Mouse (Mus musculus): ENCODE measurements around the gene Srgap1. TPM values are rescaled to one million over a fixed set of nuclear protein-coding genes. Genes with fewer than 3 reads are reported as not detected.

The Srgap1 gene
- polyA plus RNA-seq, 1 experiment from 2014 or later = 24.6 TPM

DNA sequence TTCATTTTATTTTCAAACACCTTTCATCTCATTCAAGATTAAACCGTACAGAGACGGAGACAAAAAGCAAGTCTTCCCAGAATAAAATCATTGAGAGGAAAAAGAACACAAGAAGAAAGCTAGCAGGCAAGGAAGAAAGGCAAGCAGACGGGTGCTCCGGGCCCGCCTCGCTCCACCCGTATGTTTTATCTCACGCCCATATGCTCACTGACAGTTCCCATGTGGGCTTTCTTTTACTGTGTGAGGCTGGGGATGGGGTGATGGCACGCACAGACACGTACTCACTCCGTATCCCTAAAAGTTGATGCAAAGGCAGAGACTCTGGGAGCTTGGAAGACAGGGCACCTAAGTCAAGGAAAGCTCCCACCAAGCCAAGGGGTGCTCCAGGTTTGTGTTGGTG is 90.6 kb downstream of the Srgap1 start:
- Histone ChIP-seq H3K9me3 (replicated peaks) (no peaks in the 10 kb centered on the region), H3K4me2 (no peak overlapping the region), H3K4me3 (no peak overlapping the region), H3K27ac (peak overlapping the region; percentile 48; the same call in 1 of the 2 replicates), H3K9ac (no peak overlapping the region), H3K27me3 (no peaks in the 10 kb centered on the region), H3K36me3 (ENCODE audit: poor library complexity, severe bottlenecking) (no peaks in the 10 kb centered on the region), H3K4me1 (peaks cover 13% of the 10 kb centered on the region; the same call in 1 of the 2 replicates)
- WGBS = 79% methylated on average over 11 of the region's 11 CpGs
- peak; percentile 87 for ATAC-seq

DNA sequence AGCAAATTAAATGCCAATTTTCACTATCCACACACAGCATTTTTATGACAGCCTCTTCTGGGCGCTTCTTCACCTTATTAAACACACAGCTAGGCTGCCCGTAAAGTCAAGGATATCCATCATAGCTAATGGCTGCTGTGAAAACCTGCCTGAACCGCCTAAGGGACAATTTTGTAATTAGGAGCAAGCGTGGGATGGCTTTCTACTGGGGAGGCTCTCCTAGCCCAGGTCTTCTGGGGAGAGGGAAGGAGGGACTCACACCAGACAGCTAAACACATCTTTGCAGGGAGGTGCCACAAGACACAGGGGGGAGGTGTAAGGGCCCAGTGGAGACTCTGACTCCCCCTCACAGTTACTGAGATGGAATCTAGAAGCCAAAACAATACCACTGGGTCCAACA is 91.4 kb downstream of the Srgap1 start:
- Histone ChIP-seq H3K27me3 (no peaks in the 10 kb centered on the region), H3K4me1 (peaks cover 13% of the 10 kb centered on the region; the same call in 1 of the 2 replicates), H3K4me2 (no peak overlapping the region), H3K4me3 (no peak overlapping the region), H3K9me3 (replicated peaks) (no peaks in the 10 kb centered on the region), H3K36me3 (ENCODE audit: poor library complexity, severe bottlenecking) (no peaks in the 10 kb centered on the region), H3K27ac (peak overlapping the region; percentile 21; the same call in 1 of the 2 replicates), H3K9ac (no peak overlapping the region)
- WGBS = 74% methylated on average over 4 of the region's 4 CpGs
- ATAC-seq = no peak

GRCm38 (mm10) chr10:121954877-121955276 is 92.2 kb downstream of the Srgap1 start:
- WGBS = 83% methylated on average over 6 of the region's 6 CpGs
- H3K9ac ChIP-seq = no peak overlapping the region
- H3K27ac ChIP-seq = no peak overlapping the region
- no peaks in the 10 kb centered on the region for H3K9me3 ChIP-seq (replicated peaks)
- no peak overlapping the region for H3K4me3 ChIP-seq
- no peaks in the 10 kb centered on the region for H3K27me3 ChIP-seq
- no peak overlapping the region for H3K4me2 ChIP-seq
- peaks cover 13% of the 10 kb centered on the region; the same call in 1 of the 2 replicates for H3K4me1 ChIP-seq
- H3K36me3 ChIP-seq (ENCODE audit: poor library complexity, severe bottlenecking) = no peaks in the 10 kb centered on the region
- ATAC-seq = no peak

GRCm38 (mm10) chr10:121953041-121953440 is 94.1 kb downstream of the Srgap1 start:
- no peak for ATAC-seq
- Histone ChIP-seq H3K27me3 (no peaks in the 10 kb centered on the region), H3K9ac (no peak overlapping the region), H3K4me3 (no peak overlapping the region), H3K36me3 (ENCODE audit: poor library complexity, severe bottlenecking) (no peaks in the 10 kb centered on the region), H3K9me3 (replicated peaks) (no peaks in the 10 kb centered on the region), H3K4me1 (peaks cover 13% of the 10 kb centered on the region; the same call in 1 of the 2 replicates), H3K27ac (no peak overlapping the region), H3K4me2 (no peak overlapping the region)
- 91% methylated on average over 5 of the region's 5 CpGs for WGBS

GRCm38 (mm10) chr10:121946173-121946572 is 100.9 kb downstream of the Srgap1 start:
- Histone ChIP-seq H3K27me3 (no peaks in the 10 kb centered on the region), H3K9me3 (replicated peaks) (no peaks in the 10 kb centered on the region), H3K4me3 (no peak overlapping the region), H3K9ac (no peak overlapping the region), H3K4me1 (no peaks in the 10 kb centered on the region), H3K27ac (no peak overlapping the region), H3K4me2 (no peak overlapping the region), H3K36me3 (ENCODE audit: poor library complexity, severe bottlenecking) (no peaks in the 10 kb centered on the region)
- WGBS = 67% methylated on average over 8 of the region's 8 CpGs
- peak; percentile 78 for ATAC-seq

- Histone ChIP-seq H3K9me3 (replicated peaks) (no peaks in the 10 kb centered on the region), H3K4me3 (no peak overlapping the region), H3K4me1 (no peaks in the 10 kb centered on the region), H3K9ac (no peak overlapping the region), H3K27me3 (no peaks in the 10 kb centered on the region), H3K27ac (no peak overlapping the region), H3K36me3 (ENCODE audit: poor library complexity, severe bottlenecking) (no peaks in the 10 kb centered on the region), H3K4me2 (no peak overlapping the region)
- 85% methylated on average over 14 of the region's 14 CpGs for WGBS
- no peak for ATAC-seq
Measured at GRCm38 (mm10) chr10:121931909-121932308, 115.2 kb downstream of the Srgap1 start.

- 0 out of 2 replicates have a peak, but pooled peaks have one; percentile 38 for ATAC-seq
- 0 out of 2 replicates have a peak, but pooled peaks cover 4% of the 10 kb centered on the region for H3K36me3 ChIP-seq (ENCODE audit: poor library complexity, severe bottlenecking)
- 66% methylated on average over 3 of the region's 3 CpGs for WGBS
Measured at GRCm38 (mm10) chr10:121926094-121926493, 121.0 kb downstream of the Srgap1 start.

DNA sequence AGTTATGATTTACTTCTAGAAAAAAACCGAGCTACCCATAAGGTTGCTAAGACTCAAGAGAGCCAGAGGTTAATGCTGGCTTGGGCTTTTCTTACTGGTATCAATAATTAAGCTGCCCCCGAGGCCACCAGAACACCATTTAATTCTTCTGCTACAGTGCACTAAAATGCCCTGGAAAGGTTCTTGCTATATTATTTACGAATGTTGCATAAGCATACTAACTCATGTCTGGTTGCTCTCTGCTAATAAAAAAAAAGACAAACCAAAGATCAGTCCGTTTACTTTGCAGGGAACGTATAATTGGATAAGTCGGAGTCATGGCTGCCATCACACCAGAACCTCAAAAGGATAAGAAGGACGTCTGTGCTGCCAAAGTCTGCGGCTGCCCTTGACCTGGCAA is 128.1 kb downstream of the Srgap1 start:
- H3K27me3 ChIP-seq = no peaks in the 10 kb centered on the region
- no peak overlapping the region for H3K27ac ChIP-seq
- 0 out of 2 replicates have a peak, but pooled peaks cover 4% of the 10 kb centered on the region for H3K36me3 ChIP-seq (ENCODE audit: poor library complexity, severe bottlenecking)
- ATAC-seq = no peak
- H3K9me3 ChIP-seq (replicated peaks) = no peaks in the 10 kb centered on the region
- no peak overlapping the region for H3K4me2 ChIP-seq
- H3K4me3 ChIP-seq = no peak overlapping the region
- H3K4me1 ChIP-seq = peaks cover 11% of the 10 kb centered on the region
- H3K9ac ChIP-seq = no peak overlapping the region
- WGBS = 33% methylated on average over 8 of the region's 8 CpGs

More at GRCm38 (mm10) chr10:121926094-121926493, 121.0 kb downstream of the Srgap1 start:
- H3K4me1 ChIP-seq = no peaks in the 10 kb centered on the region
- H3K27ac ChIP-seq = no peak overlapping the region
- no peak overlapping the region for H3K4me3 ChIP-seq
- H3K9me3 ChIP-seq (replicated peaks) = no peaks in the 10 kb centered on the region
- no peak overlapping the region for H3K9ac ChIP-seq
- H3K4me2 ChIP-seq = no peak overlapping the region
- H3K27me3 ChIP-seq = no peaks in the 10 kb centered on the region

DNA sequence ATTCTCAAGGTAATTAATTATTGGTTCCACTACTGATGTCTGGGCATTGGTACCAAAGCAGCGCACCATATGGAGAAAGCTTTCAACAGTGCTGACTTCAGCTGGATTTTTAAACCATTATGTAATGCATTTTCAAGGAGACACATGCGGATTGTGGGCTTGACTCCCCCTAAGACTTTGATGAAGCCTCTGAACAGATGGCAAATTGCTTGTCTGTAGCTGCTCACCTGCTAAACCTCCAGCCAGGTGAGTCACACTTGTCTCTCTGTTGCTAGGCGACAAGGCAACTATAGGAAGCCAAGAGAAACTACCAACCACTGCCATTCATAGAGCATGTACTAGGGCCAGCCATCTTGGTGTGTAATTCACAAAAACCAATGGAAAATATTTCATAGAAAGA is 128.5 kb downstream of the Srgap1 start:
- Histone ChIP-seq H3K9me3 (replicated peaks) (no peaks in the 10 kb centered on the region), H3K36me3 (ENCODE audit: poor library complexity, severe bottlenecking) (0 out of 2 replicates have a peak, but pooled peaks cover 4% of the 10 kb centered on the region), H3K4me3 (no peak overlapping the region), H3K4me2 (no peak overlapping the region), H3K4me1 (peaks cover 11% of the 10 kb centered on the region), H3K27ac (no peak overlapping the region), H3K9ac (no peak overlapping the region), H3K27me3 (no peaks in the 10 kb centered on the region)
- WGBS = 67% methylated on average over 3 of the region's 3 CpGs
- ATAC-seq = no peak

DNA sequence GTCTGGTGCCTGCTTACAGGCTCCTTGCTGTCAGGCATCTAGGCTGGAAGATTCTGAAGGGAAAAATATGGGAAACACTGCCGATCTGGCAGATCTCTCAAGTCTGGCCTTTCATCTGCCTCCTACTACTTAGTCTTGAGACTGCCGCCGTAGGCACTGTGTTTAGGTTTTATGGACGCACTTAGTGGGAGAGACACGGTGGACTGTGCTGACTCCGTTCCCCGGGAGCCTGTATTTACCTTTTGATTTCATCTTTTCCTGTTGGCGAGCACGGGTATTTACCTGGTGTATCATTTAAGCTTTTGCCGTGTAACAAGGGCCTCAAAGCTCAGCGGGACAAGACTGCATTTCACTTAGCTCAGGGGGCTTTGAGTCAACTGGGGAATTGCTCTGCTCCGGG is 131.6 kb downstream of the Srgap1 start:
- Histone ChIP-seq H3K9me3 (replicated peaks) (no peaks in the 10 kb centered on the region), H3K27me3 (no peaks in the 10 kb centered on the region), H3K27ac (no peak overlapping the region), H3K4me3 (no peak overlapping the region), H3K36me3 (ENCODE audit: poor library complexity, severe bottlenecking) (no peaks in the 10 kb centered on the region), H3K4me2 (no peak overlapping the region), H3K4me1 (peaks cover 11% of the 10 kb centered on the region), H3K9ac (no peak overlapping the region)
- no peak for ATAC-seq
- WGBS = 89% methylated on average over 12 of the region's 12 CpGs

DNA sequence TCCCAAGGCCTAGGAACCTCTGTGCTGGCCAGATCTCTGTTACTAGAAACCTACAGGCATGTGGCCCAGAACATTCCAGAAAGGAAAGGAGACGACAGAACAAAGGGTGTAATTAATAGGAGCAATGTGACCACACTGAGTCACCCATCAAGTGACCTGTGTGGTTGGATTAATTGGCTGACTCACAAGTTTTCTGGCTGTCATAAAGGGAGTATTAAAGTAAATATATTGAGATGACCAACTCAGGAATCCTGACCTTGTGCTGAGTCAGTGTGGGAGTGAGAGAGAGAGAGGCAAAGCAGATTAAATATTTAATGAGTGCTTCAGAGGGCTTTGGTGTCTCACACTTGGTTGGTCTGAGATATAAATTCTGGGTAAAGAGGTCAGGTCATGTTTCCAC is 143.0 kb downstream of the Srgap1 start:
- 47% methylated on average over 1 of the region's 1 CpGs for WGBS
- Histone ChIP-seq H3K36me3 (ENCODE audit: poor library complexity, severe bottlenecking) (no peaks in the 10 kb centered on the region), H3K27ac (no peak overlapping the region), H3K9me3 (replicated peaks) (no peaks in the 10 kb centered on the region; the same call in 1 of the 2 replicates), H3K4me2 (no peak overlapping the region), H3K4me1 (no peaks in the 10 kb centered on the region), H3K4me3 (no peak overlapping the region), H3K9ac (no peak overlapping the region), H3K27me3 (no peaks in the 10 kb centered on the region)
- no peak for ATAC-seq

DNA sequence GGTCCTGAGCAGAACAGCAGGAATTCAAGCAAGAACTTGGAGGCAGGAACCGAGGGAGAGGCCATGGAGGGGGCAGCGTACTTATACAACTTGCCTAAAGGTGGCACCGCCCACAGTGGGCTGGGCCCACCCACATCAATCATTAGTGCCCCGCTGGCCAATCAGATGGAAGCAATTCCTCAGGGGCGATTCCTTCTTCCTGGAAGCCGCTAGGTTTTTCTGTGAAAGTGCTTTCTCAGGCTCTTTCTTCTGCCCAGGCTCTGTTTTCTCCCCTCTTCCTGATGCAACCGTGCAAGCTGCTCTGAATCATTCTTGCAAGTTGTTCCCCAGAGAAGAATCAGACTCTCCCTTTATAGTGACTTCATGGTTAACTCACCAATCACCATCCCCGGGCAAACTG is 144.5 kb downstream of the Srgap1 start:
- ATAC-seq = no peak
- H3K36me3 ChIP-seq (ENCODE audit: poor library complexity, severe bottlenecking) = no peaks in the 10 kb centered on the region
- no peaks in the 10 kb centered on the region for H3K4me1 ChIP-seq
- H3K27me3 ChIP-seq = no peaks in the 10 kb centered on the region
- H3K9me3 ChIP-seq (replicated peaks) = no peaks in the 10 kb centered on the region; the same call in 1 of the 2 replicates
- no peak overlapping the region for H3K27ac ChIP-seq
- no peak overlapping the region for H3K4me3 ChIP-seq
- 88% methylated on average over 8 of the region's 8 CpGs for WGBS
- H3K9ac ChIP-seq = no peak overlapping the region
- H3K4me2 ChIP-seq = no peak overlapping the region

DNA sequence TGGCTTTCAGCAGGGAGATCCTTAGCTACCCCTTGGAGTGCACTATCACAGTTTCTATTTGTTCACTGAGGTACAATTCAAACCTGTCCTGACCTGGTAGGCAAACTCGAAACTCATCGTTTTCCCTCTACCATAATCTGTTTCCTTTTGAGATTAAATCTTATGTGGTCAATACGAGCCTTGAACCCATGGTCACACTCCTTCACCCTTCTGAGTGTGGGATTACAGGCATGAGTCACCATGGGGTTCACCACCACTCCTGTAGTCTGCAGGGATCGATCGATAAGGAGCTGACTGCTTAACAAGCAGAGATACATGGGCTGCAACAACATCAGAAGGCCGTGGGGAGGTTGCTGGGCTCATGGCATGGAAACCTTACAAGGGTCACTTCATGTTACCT is 146.3 kb downstream of the Srgap1 start:
- H3K27ac ChIP-seq = no peak overlapping the region
- no peaks in the 10 kb centered on the region for H3K36me3 ChIP-seq (ENCODE audit: poor library complexity, severe bottlenecking)
- no peaks in the 10 kb centered on the region; the same call in 1 of the 2 replicates for H3K9me3 ChIP-seq (replicated peaks)
- H3K27me3 ChIP-seq = no peaks in the 10 kb centered on the region
- WGBS = 92% methylated on average over 6 of the region's 6 CpGs
- no peak overlapping the region for H3K4me3 ChIP-seq
- no peak overlapping the region for H3K4me2 ChIP-seq
- H3K4me1 ChIP-seq = no peaks in the 10 kb centered on the region
- ATAC-seq = no peak
- H3K9ac ChIP-seq = no peak overlapping the region

Measured in forebrain, embryonic 13.5 days (tissue).